Mouse (Mus musculus): ENCODE results near the gene Olfr125. TPM values are rescaled to one million over a fixed set of nuclear protein-coding genes. Genes with fewer than 3 reads are reported as not detected.

The Olfr125 gene
- not detected in 2 replicates for polyA plus RNA-seq (2016; fragmentation: Nextera tagmentation; extraction: Ambion mirVana)

GRCm38 (mm10) chr17:37832649-37833048 lies at the start of gene Olfr125:
Olfr125 (plus strand) TSS chr17:37832949.
- DNase-seq (ENCODE audit: low spot score): no peak
- Histone ChIP-seq H3K36me3 (no peaks in the 10 kb centered on the region), H3K4me3 (no peak within 1 kb of the TSS), H3K27me3 (ENCODE audit: insufficient read depth, poor library complexity, severe bottlenecking) (no peaks in the 10 kb centered on the region), H3K4me1 (no peaks in the 10 kb centered on the region), H3K27ac (no peak within 1 kb of the TSS), H3K9me3 (no peaks in the 10 kb centered on the region)

- Histone ChIP-seq H3K9me3 (no peaks in the 10 kb centered on the region), H3K27me3 (ENCODE audit: insufficient read depth, poor library complexity, severe bottlenecking) (no peaks in the 10 kb centered on the region), H3K36me3 (no peaks in the 10 kb centered on the region), H3K27ac (no peak within 1 kb of the TSS), H3K4me3 (no peak within 1 kb of the TSS), H3K4me1 (no peaks in the 10 kb centered on the region)
- 90% methylated on average over 2 of the region's 2 CpGs for WGBS
- no peak for DNase-seq (ENCODE audit: low spot score)
These were observed 39.5 kb upstream of the Olfr125 start, which contains the start of gene Olfr123 for GRCm38 (mm10) chr17:37793229-37793628. Olfr123 (plus strand) TSS chr17:37793529.

- Histone ChIP-seq H3K27me3 (ENCODE audit: insufficient read depth, poor library complexity, severe bottlenecking) (no peaks in the 10 kb centered on the region), H3K36me3 (no peaks in the 10 kb centered on the region), H3K4me3 (no peak within 1 kb of the TSS), H3K9me3 (no peaks in the 10 kb centered on the region), H3K4me1 (no peaks in the 10 kb centered on the region), H3K27ac (no peak within 1 kb of the TSS)
- WGBS: 86% methylated on average over 3 of the region's 3 CpGs
- DNase-seq (ENCODE audit: low spot score): no peak
These were observed 33.2 kb upstream of the Olfr125 start, which contains the start of gene Olfr124 for GRCm38 (mm10) chr17:37799588-37799987. Olfr124 (plus strand) TSS chr17:37799888.

- H3K36me3 ChIP-seq: no peaks in the 10 kb centered on the region
- no peak within 1 kb of the TSS for H3K4me3 ChIP-seq
- DNase-seq (ENCODE audit: low spot score): no peak
- H3K9me3 ChIP-seq: no peaks in the 10 kb centered on the region
- H3K27ac ChIP-seq: no peak within 1 kb of the TSS
- H3K27me3 ChIP-seq (ENCODE audit: insufficient read depth, poor library complexity, severe bottlenecking): no peaks in the 10 kb centered on the region
- H3K4me1 ChIP-seq: no peaks in the 10 kb centered on the region
These were observed 14.4 kb downstream of the Olfr125 start, which contains the start of gene Olfr126 for GRCm38 (mm10) chr17:37847183-37847582. Olfr126 (plus strand) TSS chr17:37847483.

GRCm38 (mm10) chr17:37863901-37864300 lies 31.2 kb downstream of the Olfr125 start:
- no peaks in the 10 kb centered on the region for H3K4me1 ChIP-seq
- no peaks in the 10 kb centered on the region for H3K27me3 ChIP-seq (ENCODE audit: insufficient read depth, poor library complexity, severe bottlenecking)
- no peak for DNase-seq (ENCODE audit: low spot score)
- no peaks in the 10 kb centered on the region for H3K36me3 ChIP-seq
- no peak overlapping the region for H3K27ac ChIP-seq
- no peak overlapping the region for H3K4me3 ChIP-seq
- no peaks in the 10 kb centered on the region for H3K9me3 ChIP-seq
- 72% methylated on average over 2 of the region's 2 CpGs for WGBS

GRCm38 (mm10) chr17:37869676-37870205 lies 37.0 kb downstream of the Olfr125 start:
- Histone ChIP-seq H3K4me3 (no peak overlapping the region), H3K36me3 (no peaks in the 10 kb centered on the region), H3K27ac (no peak overlapping the region), H3K27me3 (ENCODE audit: insufficient read depth, poor library complexity, severe bottlenecking) (no peaks in the 10 kb centered on the region), H3K9me3 (no peaks in the 10 kb centered on the region), H3K4me1 (no peaks in the 10 kb centered on the region)
- DNase-seq (ENCODE audit: low spot score): no peak
- 23% methylated on average over 8 of the region's 8 CpGs for WGBS

- Histone ChIP-seq H3K27me3 (ENCODE audit: insufficient read depth, poor library complexity, severe bottlenecking) (no peaks in the 10 kb centered on the region), H3K4me1 (no peaks in the 10 kb centered on the region), H3K9me3 (no peaks in the 10 kb centered on the region), H3K36me3 (no peaks in the 10 kb centered on the region), H3K4me3 (no peak overlapping the region), H3K27ac (no peak overlapping the region)
- 73% methylated on average over 3 of the region's 3 CpGs for WGBS
- DNase-seq (ENCODE audit: low spot score): no peak
These were observed 41.1 kb downstream of the Olfr125 start for GRCm38 (mm10) chr17:37873830-37874229.

Other genes starting within 250 kb of the Olfr125 start
- not detected in 2 replicates for gene Olfr114, start 240.2 kb upstream of the Olfr125 start, polyA plus RNA-seq (2016; fragmentation: Nextera tagmentation; extraction: Ambion mirVana)
- gene Olfr115, start 205.8 kb upstream of the Olfr125 start, polyA plus RNA-seq (2016; fragmentation: Nextera tagmentation; extraction: Ambion mirVana): not detected in 2 replicates
- gene Olfr116, start 205.8 kb upstream of the Olfr125 start, polyA plus RNA-seq (2016; fragmentation: Nextera tagmentation; extraction: Ambion mirVana): not detected in 2 replicates
- not detected in 2 replicates for gene Olfr117, start 169.2 kb upstream of the Olfr125 start, polyA plus RNA-seq (2016; fragmentation: Nextera tagmentation; extraction: Ambion mirVana)
- not detected in 2 replicates for gene Olfr118, start 166.0 kb upstream of the Olfr125 start, polyA plus RNA-seq (2016; fragmentation: Nextera tagmentation; extraction: Ambion mirVana)
- not detected in 2 replicates for gene Olfr119, start 136.4 kb upstream of the Olfr125 start, polyA plus RNA-seq (2016; fragmentation: Nextera tagmentation; extraction: Ambion mirVana)
- not detected in 2 replicates for gene Olfr120, start 111.1 kb upstream of the Olfr125 start, polyA plus RNA-seq (2016; fragmentation: Nextera tagmentation; extraction: Ambion mirVana)
- not detected in 2 replicates for gene Olfr121, start 84.1 kb upstream of the Olfr125 start, polyA plus RNA-seq (2016; fragmentation: Nextera tagmentation; extraction: Ambion mirVana)
- gene Olfr122, start 64.3 kb upstream of the Olfr125 start, polyA plus RNA-seq (2016; fragmentation: Nextera tagmentation; extraction: Ambion mirVana): not detected in 2 replicates
- not detected in 2 replicates for gene Olfr123, start 39.4 kb upstream of the Olfr125 start, polyA plus RNA-seq (2016; fragmentation: Nextera tagmentation; extraction: Ambion mirVana)
- gene Olfr124, start 33.1 kb upstream of the Olfr125 start, polyA plus RNA-seq (2016; fragmentation: Nextera tagmentation; extraction: Ambion mirVana): not detected in 2 replicates
- gene Olfr126, start 14.5 kb downstream of the Olfr125 start, polyA plus RNA-seq (2016; fragmentation: Nextera tagmentation; extraction: Ambion mirVana): not detected in 2 replicates
- not detected in 2 replicates for gene Olfr127, start 67.5 kb downstream of the Olfr125 start, polyA plus RNA-seq (2016; fragmentation: Nextera tagmentation; extraction: Ambion mirVana)
- not detected in 2 replicates for gene Olfr128, start 87.6 kb downstream of the Olfr125 start, polyA plus RNA-seq (2016; fragmentation: Nextera tagmentation; extraction: Ambion mirVana)
- gene Olfr761, start 120.1 kb downstream of the Olfr125 start, polyA plus RNA-seq (2016; fragmentation: Nextera tagmentation; extraction: Ambion mirVana): not detected in 2 replicates
- not detected in 2 replicates for gene Olfr129, start 227.1 kb downstream of the Olfr125 start, polyA plus RNA-seq (2016; fragmentation: Nextera tagmentation; extraction: Ambion mirVana)
- not detected in 2 replicates for gene Olfr130, start 231.0 kb downstream of the Olfr125 start, polyA plus RNA-seq (2016; fragmentation: Nextera tagmentation; extraction: Ambion mirVana)